Mouse (Mus musculus): Measurements from ENCODE around the gene Vmn2r107. TPM values are rescaled to one million over a fixed set of nuclear protein-coding genes. Genes with fewer than 3 reads are reported as not detected.

Vmn2r107 gene
- total RNA-seq (2021): not detected

- DNase-seq: no peak
Measured at GRCm38 (mm10) chr17:20344942-20345341, at the start of gene Vmn2r107. Gene Vmn2r107 (plus strand): TSS chr17:20345242.

- no peak for DNase-seq
Measured at GRCm38 (mm10) chr17:20305790-20306189, 39.3 kb upstream of the Vmn2r107 start.

- no peak for DNase-seq
Measured at GRCm38 (mm10) chr17:20399105-20399504, 54.1 kb downstream of the Vmn2r107 start.

GRCm38 (mm10) chr17:20413846-20414245 lies 68.8 kb downstream of the Vmn2r107 start, which contains the start of gene Vmn1r224:
Gene Vmn1r224 (plus strand): TSS chr17:20414146.
- DNase-seq: no peak

Other genes starting within 250 kb of the Vmn2r107 start
- gene Fpr-rs7, start 231.0 kb upstream of the Vmn2r107 start, total RNA-seq (2021): not detected
- not detected for gene Fpr-rs6, start 162.1 kb upstream of the Vmn2r107 start, total RNA-seq (2021)
- not detected for gene Vmn2r105, start 110.2 kb upstream of the Vmn2r107 start, total RNA-seq (2021)
- not detected for gene Vmn2r106, start 59.7 kb upstream of the Vmn2r107 start, total RNA-seq (2021)
- not detected for gene Vmn1r224, start 68.9 kb downstream of the Vmn2r107 start, total RNA-seq (2021)
- gene Vmn2r108, start 136.1 kb downstream of the Vmn2r107 start, total RNA-seq (2021): not detected
- not detected for gene Vmn1r225, start 152.9 kb downstream of the Vmn2r107 start, total RNA-seq (2021)
- not detected for gene Vmn2r109, start 219.5 kb downstream of the Vmn2r107 start, total RNA-seq (2021)

All from heart, postnatal 4 days (tissue).